Mouse (Mus musculus) cortical plate, adult 2 months (tissue): ENCODE measurements around the gene Gm4303.
"Not testable (repeated sequence)": the region's sequence is repeated elsewhere in the genome, so short reads cannot be mapped to it uniquely, and the experiment has no call there.

ENCODE experiments used
- CTCF ChIP-seq: fragments of 200-500 bp; IDR thresholded peaks from 2 replicates; pipeline ENCODE4 v1.5.1; 2011; ENCODE audit warnings: mild to moderate bottlenecking, control low read depth, low read length; ENCODE audit not compliant: insufficient read depth; ENCODE audit errors: extremely low read depth
- POLR2A ChIP-seq: fragments of 200-500 bp; IDR thresholded peaks from 2 replicates; pipeline ENCODE4 v1.6.1; 2011; ENCODE audit warnings: mild to moderate bottlenecking, low read length, control low read depth; ENCODE audit not compliant: insufficient read depth; ENCODE audit errors: extremely low read depth

GRCm38 (mm10) chr10:100356841-100357240 is 11.1 kb downstream of the Gm4303 start:
- TF ChIP-seq POLR2A, CTCF: not testable (repeated sequence)
